Mouse (Mus musculus) lung, adult 2 months (tissue): Measurements from ENCODE around the gene Rbms3.

Experiments used
- CTCF ChIP-seq: fragments of 200-500 bp; IDR thresholded peaks from 2 replicates; pipeline ENCODE4 v1.5.1; 2011; ENCODE audit warnings: mild to moderate bottlenecking, low read length, control low read depth; ENCODE audit not compliant: insufficient read depth
- POLR2A ChIP-seq: fragments of 200-500 bp; IDR thresholded peaks from 2 replicates; pipeline ENCODE4 v1.6.1; 2011; ENCODE audit warnings: low read depth, mild to moderate bottlenecking, control low read depth, low read length, borderline replicate concordance; ENCODE audit errors: extremely low read depth

- TF ChIP-seq CTCF (no peak), POLR2A (no peak)
Measured at GRCm38 (mm10) chr9:117413181-117413580, 216.5 kb downstream of the Rbms3 start.
